Mouse (Mus musculus): ENCODE measurements at regions not wholly inside any gene's neighbourhood (a gene's known extent, or its start where the extent isn't known, plus 50 kb on each side); places are given as distances from the start of the nearest gene placed in this dataset.
"Not testable (repeated sequence)": the region's sequence is repeated elsewhere in the genome, so short reads cannot be mapped to it uniquely, and the experiment has no call there.

- Histone ChIP-seq H3K4me3 (replicated peaks; ENCODE audit: low read length) (no peak overlapping the region), H3K4me2 (ENCODE audit: low read length) (no peak overlapping the region), H3K27ac (ENCODE audit: low read length) (no peak overlapping the region), H3K9me3 (ENCODE audit: control insufficient read depth, low read length) (no peaks in the 10 kb centered on the region), H3K4me1 (replicated peaks; ENCODE audit: control insufficient read depth, insufficient read depth, low read length) (no peaks in the 10 kb centered on the region), H3K27me3 (replicated peaks; ENCODE audit: control insufficient read depth, insufficient read depth, low read length) (no peaks in the 10 kb centered on the region), H3K36me3 (ENCODE audit: control insufficient read depth, insufficient read depth) (no peaks in the 10 kb centered on the region), H3K9ac (replicated peaks; ENCODE audit: low read depth, low read length) (no peak overlapping the region)
- ATAC-seq: no peak
- 94% methylated on average over 7 of the region's 7 CpGs for WGBS
Measured at GRCm38 (mm10) chr5:129380861-129381260, 120.2 kb upstream of the Sfswap start.

- no peaks in the 10 kb centered on the region for H3K36me3 ChIP-seq (ENCODE audit: control insufficient read depth, insufficient read depth)
- 0 out of 2 replicates have a peak, but pooled peaks cover 4% of the 10 kb centered on the region for H3K4me1 ChIP-seq (replicated peaks; ENCODE audit: control insufficient read depth, insufficient read depth, low read length)
- H3K9ac ChIP-seq (replicated peaks; ENCODE audit: low read depth, low read length): no peak overlapping the region
- no peak overlapping the region for H3K4me3 ChIP-seq (replicated peaks; ENCODE audit: low read length)
- H3K27ac ChIP-seq (ENCODE audit: low read length): no peak overlapping the region
- no peaks in the 10 kb centered on the region for H3K9me3 ChIP-seq (ENCODE audit: control insufficient read depth, low read length)
- no peak for ATAC-seq
- H3K4me2 ChIP-seq (ENCODE audit: low read length): no peak overlapping the region
- H3K27me3 ChIP-seq (replicated peaks; ENCODE audit: control insufficient read depth, insufficient read depth, low read length): no peaks in the 10 kb centered on the region
- 91% methylated on average over 8 of the region's 8 CpGs for WGBS
Measured at GRCm38 (mm10) chr5:129384976-129385375, 116.0 kb upstream of the Sfswap start.

GRCm38 (mm10) chr5:129385965-129386643 lies 114.9 kb upstream of the Sfswap start:
- peaks cover 11% of the 10 kb centered on the region for H3K4me1 ChIP-seq (replicated peaks; ENCODE audit: control insufficient read depth, insufficient read depth, low read length)
- H3K27ac ChIP-seq (ENCODE audit: low read length); H3K9me3 ChIP-seq (ENCODE audit: control insufficient read depth, low read length); H3K4me2 ChIP-seq (ENCODE audit: low read length); H3K27me3 ChIP-seq (replicated peaks; ENCODE audit: control insufficient read depth, insufficient read depth, low read length); H3K36me3 ChIP-seq (ENCODE audit: control insufficient read depth, insufficient read depth); H3K4me3 ChIP-seq (replicated peaks; ENCODE audit: low read length); H3K9ac ChIP-seq (replicated peaks; ENCODE audit: low read depth, low read length): not testable (repeated sequence)
- peak; percentile 92 for ATAC-seq
- WGBS: 33% methylated on average over 2 of the region's 7 CpGs

- peaks cover 16% of the 10 kb centered on the region for H3K4me1 ChIP-seq (replicated peaks; ENCODE audit: control insufficient read depth, insufficient read depth, low read length)
- no CpG with 5 or more reads among the region's 8 CpGs for WGBS
- peak; percentile 93 for ATAC-seq
- H3K9ac ChIP-seq (replicated peaks; ENCODE audit: low read depth, low read length); H3K27ac ChIP-seq (ENCODE audit: low read length); H3K4me2 ChIP-seq (ENCODE audit: low read length); H3K4me3 ChIP-seq (replicated peaks; ENCODE audit: low read length); H3K9me3 ChIP-seq (ENCODE audit: control insufficient read depth, low read length); H3K27me3 ChIP-seq (replicated peaks; ENCODE audit: control insufficient read depth, insufficient read depth, low read length); H3K36me3 ChIP-seq (ENCODE audit: control insufficient read depth, insufficient read depth): not testable (repeated sequence)
Measured at GRCm38 (mm10) chr5:129386671-129387070, 114.3 kb upstream of the Sfswap start.

GRCm38 (mm10) chr5:129387301-129387700 lies 113.7 kb upstream of the Sfswap start:
- no peaks in the 10 kb centered on the region for H3K36me3 ChIP-seq (ENCODE audit: control insufficient read depth, insufficient read depth)
- 64% methylated on average over 3 of the region's 3 CpGs for WGBS
- H3K4me2 ChIP-seq (ENCODE audit: low read length): no peak overlapping the region
- no peak overlapping the region for H3K9ac ChIP-seq (replicated peaks; ENCODE audit: low read depth, low read length)
- peak overlapping the region; percentile 37; the same call in 1 of the 2 replicates for H3K27ac ChIP-seq (ENCODE audit: low read length)
- no peaks in the 10 kb centered on the region for H3K27me3 ChIP-seq (replicated peaks; ENCODE audit: control insufficient read depth, insufficient read depth, low read length)
- peaks cover 16% of the 10 kb centered on the region for H3K4me1 ChIP-seq (replicated peaks; ENCODE audit: control insufficient read depth, insufficient read depth, low read length)
- ATAC-seq: no peak
- H3K9me3 ChIP-seq (ENCODE audit: control insufficient read depth, low read length): no peaks in the 10 kb centered on the region
- H3K4me3 ChIP-seq (replicated peaks; ENCODE audit: low read length): no peak overlapping the region

GRCm38 (mm10) chr5:129390921-129391371 lies 110.1 kb upstream of the Sfswap start:
- peak; percentile 57 for ATAC-seq
- WGBS: 46% methylated on average over 4 of the region's 4 CpGs
- 0 out of 2 replicates have a peak overlapping the region, but pooled peaks have one; percentile 16 for H3K9ac ChIP-seq (replicated peaks; ENCODE audit: low read depth, low read length)
- no peak overlapping the region for H3K4me2 ChIP-seq (ENCODE audit: low read length)
- H3K36me3 ChIP-seq (ENCODE audit: control insufficient read depth, insufficient read depth): no peaks in the 10 kb centered on the region
- H3K27ac ChIP-seq (ENCODE audit: low read length): peak overlapping the region; percentile 76
- H3K4me1 ChIP-seq (replicated peaks; ENCODE audit: control insufficient read depth, insufficient read depth, low read length): peaks cover 19% of the 10 kb centered on the region
- H3K27me3 ChIP-seq (replicated peaks; ENCODE audit: control insufficient read depth, insufficient read depth, low read length): no peaks in the 10 kb centered on the region
- no peak overlapping the region for H3K4me3 ChIP-seq (replicated peaks; ENCODE audit: low read length)
- no peaks in the 10 kb centered on the region for H3K9me3 ChIP-seq (ENCODE audit: control insufficient read depth, low read length)

GRCm38 (mm10) chr5:129393150-129393549 lies 107.9 kb upstream of the Sfswap start:
- H3K4me2 ChIP-seq (ENCODE audit: low read length): no peak overlapping the region
- H3K4me1 ChIP-seq (replicated peaks; ENCODE audit: control insufficient read depth, insufficient read depth, low read length): peaks cover 16% of the 10 kb centered on the region
- H3K9ac ChIP-seq (replicated peaks; ENCODE audit: low read depth, low read length): no peak overlapping the region
- 80% methylated on average over 2 of the region's 2 CpGs for WGBS
- no peak overlapping the region for H3K4me3 ChIP-seq (replicated peaks; ENCODE audit: low read length)
- no peaks in the 10 kb centered on the region for H3K36me3 ChIP-seq (ENCODE audit: control insufficient read depth, insufficient read depth)
- ATAC-seq: no peak
- H3K27ac ChIP-seq (ENCODE audit: low read length): no peak overlapping the region
- no peaks in the 10 kb centered on the region for H3K9me3 ChIP-seq (ENCODE audit: control insufficient read depth, low read length)
- no peaks in the 10 kb centered on the region for H3K27me3 ChIP-seq (replicated peaks; ENCODE audit: control insufficient read depth, insufficient read depth, low read length)

GRCm38 (mm10) chr5:129393606-129394255 lies 107.3 kb upstream of the Sfswap start:
- Histone ChIP-seq H3K4me1 (replicated peaks; ENCODE audit: control insufficient read depth, insufficient read depth, low read length) (peaks cover 16% of the 10 kb centered on the region), H3K4me2 (ENCODE audit: low read length) (no peak overlapping the region), H3K4me3 (replicated peaks; ENCODE audit: low read length) (no peak overlapping the region), H3K9me3 (ENCODE audit: control insufficient read depth, low read length) (no peaks in the 10 kb centered on the region), H3K36me3 (ENCODE audit: control insufficient read depth, insufficient read depth) (no peaks in the 10 kb centered on the region), H3K9ac (replicated peaks; ENCODE audit: low read depth, low read length) (no peak overlapping the region), H3K27ac (ENCODE audit: low read length) (peak overlapping the region; percentile 6), H3K27me3 (replicated peaks; ENCODE audit: control insufficient read depth, insufficient read depth, low read length) (no peaks in the 10 kb centered on the region)
- ATAC-seq: no peak
- 65% methylated on average over 9 of the region's 9 CpGs for WGBS

GRCm38 (mm10) chr5:129394416-129394815 lies 106.6 kb upstream of the Sfswap start:
- 46% methylated on average over 4 of the region's 4 CpGs for WGBS
- no peak for ATAC-seq

More at GRCm38 (mm10) chr5:129394416-129394815, 106.6 kb upstream of the Sfswap start:
- Histone ChIP-seq H3K27ac (ENCODE audit: low read length) (no peak overlapping the region), H3K9ac (replicated peaks; ENCODE audit: low read depth, low read length) (no peak overlapping the region), H3K4me2 (ENCODE audit: low read length) (no peak overlapping the region), H3K4me3 (replicated peaks; ENCODE audit: low read length) (no peak overlapping the region), H3K4me1 (replicated peaks; ENCODE audit: control insufficient read depth, insufficient read depth, low read length) (peaks cover 16% of the 10 kb centered on the region), H3K36me3 (ENCODE audit: control insufficient read depth, insufficient read depth) (no peaks in the 10 kb centered on the region), H3K9me3 (ENCODE audit: control insufficient read depth, low read length) (no peaks in the 10 kb centered on the region), H3K27me3 (replicated peaks; ENCODE audit: control insufficient read depth, insufficient read depth, low read length) (no peaks in the 10 kb centered on the region)

All from forebrain, embryonic 16.5 days (tissue).